Mouse (Mus musculus) G1E (cell line): ENCODE data around the gene Ccr1l1. TPM values are rescaled to one million over a fixed set of nuclear protein-coding genes. Genes with fewer than 3 reads are reported as not detected.

Experiments used
- ATAC-seq: 2 replicates; pipeline ENCODE4 v1.8.0; 2016; ENCODE audit warnings: mild to moderate bottlenecking; ENCODE audit not compliant: insufficient number of reproducible peaks, poor library complexity, low FRiP score, severe bottlenecking; ENCODE audit errors: extremely low read depth
- DNase-seq: peaks from one replicate; pipeline ENCODE4 v3.0.0; 2012; ENCODE audit warnings: low spot score
- H3K27me3 ChIP-seq: 2 replicates; pipeline ENCODE4 v1.6.1; 2012; ENCODE audit warnings: mild to moderate bottlenecking, low read length, inconsistent platforms; ENCODE audit not compliant: insufficient read depth
- H3K36me3 ChIP-seq: replicated peaks from 2 replicates; pipeline ENCODE3; 2012; ENCODE audit warnings: mild to moderate bottlenecking, inconsistent platforms
- H3K4me1 ChIP-seq: 2 replicates; pipeline ENCODE4 v1.6.1; 2012; ENCODE audit warnings: low read depth, low read length, inconsistent platforms, mixed read lengths; ENCODE audit not compliant: insufficient read depth
- H3K4me3 ChIP-seq: 2 replicates; pipeline ENCODE4 v1.5.1; 2012; ENCODE audit warnings: low read depth, mild to moderate bottlenecking, inconsistent platforms, low read length, moderate library complexity, mixed read lengths
- H3K9me3 ChIP-seq: replicated peaks from 2 replicates; pipeline ENCODE4 v1.6.1; 2012; ENCODE audit warnings: inconsistent platforms
- CTCF ChIP-seq: IDR thresholded peaks from 2 replicates; pipeline ENCODE4 v1.5.1; 2012; ENCODE audit warnings: low read depth, low read length, inconsistent platforms, mixed read lengths
- GATA1 ChIP-seq: IDR thresholded peaks from 2 replicates; pipeline ENCODE4 v1.6.1; 2012; ENCODE audit warnings: borderline replicate concordance, low read length, inconsistent platforms, mixed read lengths
- GATA2 ChIP-seq: IDR thresholded peaks from 2 replicates; pipeline ENCODE4 v1.6.1; 2012; ENCODE audit warnings: low read depth, low read length, inconsistent platforms, borderline replicate concordance
- POLR2AphosphoS5 ChIP-seq: IDR thresholded peaks from 2 replicates; pipeline ENCODE4 v1.6.1; 2012; ENCODE audit warnings: low read depth, low read length, inconsistent platforms; ENCODE audit not compliant: insufficient replicate concordance
- TAL1 ChIP-seq: conservative IDR thresholded peaks from 2 replicates; pipeline ENCODE4 v1.6.1; 2012; ENCODE audit warnings: low read depth, low read length, inconsistent platforms, mixed read lengths
- polyA plus RNA-seq: library from polyadenylated mRNA; stranded (reverse); fragments of >175 nt; gene quantifications from 2 replicates; pipeline ENCODE4 v1.2.3, GENCODE M21; 2012
- total RNA-seq, 2 experiments: library from RNA; stranded (forward) in 1 of 2; stranded (reverse) in 1 of 2; fragments of 200-1000 nt in 1 of 2; fragments of >200 nt in 1 of 2; fragmentation: Nextera tagmentation in 1 of 2; gene quantifications; 2 replicates each; pipeline ENCODE4 v1.2.3; 2014 to 2017

The Ccr1l1 gene
- total and polyA plus RNA-seq, 3 experiments: 0.11 TPM; not detected in 2

- Histone ChIP-seq H3K36me3 (no peaks in the 10 kb centered on the region), H3K4me3 (no peak overlapping the region), H3K4me1 (peaks cover 29% of the 10 kb centered on the region), H3K9me3 (no peaks in the 10 kb centered on the region), H3K27me3 (no peaks in the 10 kb centered on the region)
- DNase-seq (no peak), ATAC-seq (no peak)
- TF ChIP-seq TAL1 (no peak), GATA2 (no peak), GATA1 (no peak), POLR2AphosphoS5 (no peak), CTCF (no peak)
Observed at GRCm38 (mm10) chr9:123964776-123965175, 13.4 kb downstream of the Ccr1l1 start.

- no peaks in the 10 kb centered on the region for H3K36me3 ChIP-seq
- no peaks in the 10 kb centered on the region for H3K27me3 ChIP-seq
- ATAC-seq (no peak), DNase-seq (no peak)
- TF ChIP-seq CTCF (no peak), GATA1 (no peak), POLR2AphosphoS5 (no peak), GATA2 (no peak), TAL1 (no peak)
- H3K4me3 ChIP-seq: no peak overlapping the region
- H3K4me1 ChIP-seq: peaks cover 34% of the 10 kb centered on the region
- no peaks in the 10 kb centered on the region for H3K9me3 ChIP-seq
Observed at GRCm38 (mm10) chr9:123960161-123960560, 18.0 kb downstream of the Ccr1l1 start.

GRCm38 (mm10) chr9:123957911-123958413 lies 20.2 kb downstream of the Ccr1l1 start:
- no peaks in the 10 kb centered on the region for H3K27me3 ChIP-seq
- TF ChIP-seq TAL1 (peak; percentile 88), CTCF (no peak), POLR2AphosphoS5 (no peak), GATA1 (no peak), GATA2 (no peak)
- DNase-seq (peak; percentile 13), ATAC-seq (peak; percentile 77)
- H3K9me3 ChIP-seq: no peaks in the 10 kb centered on the region
- no peak overlapping the region for H3K4me3 ChIP-seq
- no peaks in the 10 kb centered on the region for H3K36me3 ChIP-seq
- peaks cover 42% of the 10 kb centered on the region for H3K4me1 ChIP-seq

- no peaks in the 10 kb centered on the region for H3K9me3 ChIP-seq
- no peak overlapping the region for H3K4me3 ChIP-seq
- DNase-seq: no peak
- H3K4me1 ChIP-seq: peaks cover 44% of the 10 kb centered on the region
- H3K36me3 ChIP-seq: no peaks in the 10 kb centered on the region
- no peaks in the 10 kb centered on the region for H3K27me3 ChIP-seq
- ATAC-seq: no peak
- TF ChIP-seq TAL1 (no peak), POLR2AphosphoS5 (no peak), GATA1 (no peak), GATA2 (no peak)
Observed at GRCm38 (mm10) chr9:123956892-123957291, 21.3 kb downstream of the Ccr1l1 start.

GRCm38 (mm10) chr9:123953551-123953950 lies 24.7 kb downstream of the Ccr1l1 start:
- no peak for DNase-seq
- no peaks in the 10 kb centered on the region for H3K36me3 ChIP-seq
- H3K4me1 ChIP-seq: peaks cover 52% of the 10 kb centered on the region
- TF ChIP-seq GATA1 (no peak), POLR2AphosphoS5 (no peak), TAL1 (no peak), GATA2 (no peak), CTCF (no peak)
- H3K4me3 ChIP-seq: no peak overlapping the region
- ATAC-seq: no peak
- H3K27me3 ChIP-seq: no peaks in the 10 kb centered on the region
- H3K9me3 ChIP-seq: no peaks in the 10 kb centered on the region

- Histone ChIP-seq H3K4me3 (no peak overlapping the region), H3K36me3 (no peaks in the 10 kb centered on the region), H3K4me1 (peaks cover 51% of the 10 kb centered on the region), H3K27me3 (no peaks in the 10 kb centered on the region), H3K9me3 (no peaks in the 10 kb centered on the region)
- no peak for DNase-seq
- no peak for ATAC-seq
- no peak for TF ChIP-seq GATA2
- TF ChIP-seq TAL1: no peak
- TF ChIP-seq POLR2AphosphoS5: no peak
- no peak for TF ChIP-seq GATA1
- TF ChIP-seq CTCF: no peak
Observed at GRCm38 (mm10) chr9:123951176-123951575, 27.0 kb downstream of the Ccr1l1 start.
